Mouse (Mus musculus): ENCODE results near the gene Col4a3bp. TPM values are rescaled to one million over a fixed set of nuclear protein-coding genes. Genes with fewer than 3 reads are reported as not detected.

Gene Col4a3bp
- total and polyA plus RNA-seq, 3 experiments: 13.6 to 58.0 (median 57.5) TPM

GRCm38 (mm10) chr13:96521294-96521693 lies 21.1 kb upstream of the Col4a3bp start:
- no peak for ATAC-seq (ENCODE audit: extremely low read depth, insufficient number of reproducible peaks, low FRiP score, poor library complexity, severe bottlenecking)
- no peaks in the 10 kb centered on the region for H3K27me3 ChIP-seq (ENCODE audit: insufficient read depth, low read length)
- H3K4me1 ChIP-seq (ENCODE audit: insufficient read depth, low read depth, low read length): no peaks in the 10 kb centered on the region
- no peak for DNase-seq (ENCODE audit: low spot score)
- H3K36me3 ChIP-seq (replicated peaks): peaks cover 20% of the 10 kb centered on the region
- H3K4me3 ChIP-seq (ENCODE audit: low read depth, low read length): no peak overlapping the region
- no peak for TF ChIP-seq GATA2 (IDR thresholded peaks at IDR 0.05; ENCODE audit: borderline replicate concordance, low read depth, low read length)
- no peak for TF ChIP-seq TAL1 (conservative IDR thresholded peaks at IDR 0.05; ENCODE audit: low read depth, low read length)
- TF ChIP-seq CTCF (IDR thresholded peaks at IDR 0.05; ENCODE audit: low read depth, low read length): no peak
- no peak for TF ChIP-seq POLR2AphosphoS5 (IDR thresholded peaks at IDR 0.05; ENCODE audit: insufficient replicate concordance, low read depth, low read length)
- no peak for TF ChIP-seq GATA1 (IDR thresholded peaks at IDR 0.05; ENCODE audit: borderline replicate concordance, low read length)
- no peaks in the 10 kb centered on the region for H3K9me3 ChIP-seq (replicated peaks)

DNA sequence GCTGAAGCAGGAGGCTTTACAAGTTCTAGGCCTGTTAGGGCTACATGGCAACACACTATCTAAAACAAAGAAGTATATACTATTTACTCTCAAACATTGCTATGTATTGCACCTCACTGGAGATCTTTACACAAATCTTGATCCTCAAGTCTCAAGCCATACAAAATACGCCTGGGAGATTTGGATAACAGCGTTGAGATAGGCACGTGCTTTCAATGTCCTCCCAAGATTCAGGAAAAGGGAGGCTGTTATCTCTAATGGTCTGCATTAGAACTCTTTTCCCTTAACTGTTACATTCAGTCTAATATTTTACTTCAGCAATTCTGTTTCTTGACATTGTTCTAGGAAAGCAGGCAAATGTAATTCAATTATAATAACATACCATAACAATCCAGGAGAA lies 15.4 kb upstream of the Col4a3bp start:
- TF ChIP-seq GATA2 (IDR thresholded peaks at IDR 0.05; ENCODE audit: borderline replicate concordance, low read depth, low read length) (no peak), CTCF (IDR thresholded peaks at IDR 0.05; ENCODE audit: low read depth, low read length) (no peak), GATA1 (IDR thresholded peaks at IDR 0.05; ENCODE audit: borderline replicate concordance, low read length) (no peak), TAL1 (conservative IDR thresholded peaks at IDR 0.05; ENCODE audit: low read depth, low read length) (no peak), POLR2AphosphoS5 (IDR thresholded peaks at IDR 0.05; ENCODE audit: insufficient replicate concordance, low read depth, low read length) (no peak)
- ATAC-seq (ENCODE audit: extremely low read depth, insufficient number of reproducible peaks, low FRiP score, poor library complexity, severe bottlenecking) (no peak), DNase-seq (ENCODE audit: low spot score) (no peak)
- Histone ChIP-seq H3K9me3 (replicated peaks) (no peaks in the 10 kb centered on the region), H3K4me3 (ENCODE audit: low read depth, low read length) (no peak overlapping the region), H3K36me3 (replicated peaks) (peaks cover 29% of the 10 kb centered on the region), H3K27me3 (ENCODE audit: insufficient read depth, low read length) (no peaks in the 10 kb centered on the region), H3K4me1 (ENCODE audit: insufficient read depth, low read depth, low read length) (no peaks in the 10 kb centered on the region; the same call in 1 of the 2 replicates)

- TF ChIP-seq CTCF (IDR thresholded peaks at IDR 0.05; ENCODE audit: low read depth, low read length): no peak
- no peak for TF ChIP-seq GATA1 (IDR thresholded peaks at IDR 0.05; ENCODE audit: borderline replicate concordance, low read length)
- no peak for TF ChIP-seq POLR2AphosphoS5 (IDR thresholded peaks at IDR 0.05; ENCODE audit: insufficient replicate concordance, low read depth, low read length)
- TF ChIP-seq GATA2 (IDR thresholded peaks at IDR 0.05; ENCODE audit: borderline replicate concordance, low read depth, low read length): no peak
- TF ChIP-seq TAL1 (conservative IDR thresholded peaks at IDR 0.05; ENCODE audit: low read depth, low read length): no peak
- ATAC-seq (ENCODE audit: extremely low read depth, insufficient number of reproducible peaks, low FRiP score, poor library complexity, severe bottlenecking): no peak
- H3K36me3 ChIP-seq (replicated peaks): peaks cover 32% of the 10 kb centered on the region
These were observed 14.6 kb upstream of the Col4a3bp start for GRCm38 (mm10) chr13:96527856-96528255.

DNA sequence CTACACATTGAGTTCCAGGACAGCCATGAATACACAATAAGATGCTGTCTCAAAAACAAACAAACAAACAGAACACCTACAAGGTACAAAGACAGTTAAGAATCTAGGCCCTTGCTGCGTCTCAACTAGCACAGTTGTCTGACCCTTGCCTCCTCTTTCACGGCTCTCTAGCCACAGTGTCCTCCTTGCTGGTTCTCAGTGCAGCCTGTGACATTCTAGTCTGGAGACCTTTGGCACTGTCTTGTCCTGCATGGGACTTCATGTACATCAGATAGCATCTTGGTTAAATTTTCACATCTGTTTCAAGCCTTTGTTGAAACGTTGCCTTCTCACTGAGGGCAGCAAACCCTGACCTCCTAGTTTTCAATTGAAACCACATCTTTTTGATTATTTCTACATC lies 13.6 kb upstream of the Col4a3bp start:
- no peak for TF ChIP-seq GATA2 (IDR thresholded peaks at IDR 0.05; ENCODE audit: borderline replicate concordance, low read depth, low read length)
- no peak for TF ChIP-seq TAL1 (conservative IDR thresholded peaks at IDR 0.05; ENCODE audit: low read depth, low read length)
- TF ChIP-seq CTCF (IDR thresholded peaks at IDR 0.05; ENCODE audit: low read depth, low read length): no peak
- no peak for TF ChIP-seq POLR2AphosphoS5 (IDR thresholded peaks at IDR 0.05; ENCODE audit: insufficient replicate concordance, low read depth, low read length)
- TF ChIP-seq GATA1 (IDR thresholded peaks at IDR 0.05; ENCODE audit: borderline replicate concordance, low read length): no peak
- peaks cover 33% of the 10 kb centered on the region for H3K36me3 ChIP-seq (replicated peaks)
- no peaks in the 10 kb centered on the region; the same call in 1 of the 2 replicates for H3K4me1 ChIP-seq (ENCODE audit: insufficient read depth, low read depth, low read length)
- no peaks in the 10 kb centered on the region for H3K27me3 ChIP-seq (ENCODE audit: insufficient read depth, low read length)
- no peaks in the 10 kb centered on the region for H3K9me3 ChIP-seq (replicated peaks)
- no peak overlapping the region for H3K4me3 ChIP-seq (ENCODE audit: low read depth, low read length)
- no peak for DNase-seq (ENCODE audit: low spot score)
- ATAC-seq (ENCODE audit: extremely low read depth, insufficient number of reproducible peaks, low FRiP score, poor library complexity, severe bottlenecking): no peak

More at GRCm38 (mm10) chr13:96527856-96528255, 14.6 kb upstream of the Col4a3bp start:
- no peak overlapping the region for H3K4me3 ChIP-seq (ENCODE audit: low read depth, low read length)
- H3K9me3 ChIP-seq (replicated peaks): no peaks in the 10 kb centered on the region
- H3K4me1 ChIP-seq (ENCODE audit: insufficient read depth, low read depth, low read length): no peaks in the 10 kb centered on the region; the same call in 1 of the 2 replicates
- no peaks in the 10 kb centered on the region for H3K27me3 ChIP-seq (ENCODE audit: insufficient read depth, low read length)
- DNase-seq (ENCODE audit: low spot score): no peak

DNA sequence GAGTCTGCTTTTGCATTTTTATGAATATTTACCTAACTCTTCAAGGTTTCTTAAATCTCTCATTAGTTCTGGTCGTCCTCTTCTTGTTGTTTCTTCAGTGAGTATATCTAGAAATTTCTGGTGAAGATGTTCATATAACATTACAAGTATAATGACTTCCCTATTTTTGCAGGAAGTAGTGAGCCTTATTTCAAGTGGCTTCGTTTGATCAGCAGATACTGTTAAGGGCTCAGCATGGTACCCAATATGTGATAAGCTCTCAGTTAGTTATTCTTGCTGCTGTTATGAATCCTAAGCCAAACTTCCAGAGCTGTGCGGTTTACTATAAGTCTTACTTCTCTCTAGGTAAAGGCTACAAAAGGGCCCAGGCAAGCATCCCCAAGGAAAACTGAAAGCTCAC lies 12.9 kb upstream of the Col4a3bp start:
- Histone ChIP-seq H3K27me3 (ENCODE audit: insufficient read depth, low read length) (no peaks in the 10 kb centered on the region), H3K4me3 (ENCODE audit: low read depth, low read length) (no peak overlapping the region), H3K36me3 (replicated peaks) (peaks cover 33% of the 10 kb centered on the region), H3K4me1 (ENCODE audit: insufficient read depth, low read depth, low read length) (no peaks in the 10 kb centered on the region; the same call in 1 of the 2 replicates), H3K9me3 (replicated peaks) (no peaks in the 10 kb centered on the region)
- no peak for DNase-seq (ENCODE audit: low spot score)
- ATAC-seq (ENCODE audit: extremely low read depth, insufficient number of reproducible peaks, low FRiP score, poor library complexity, severe bottlenecking): no peak
- TF ChIP-seq TAL1 (conservative IDR thresholded peaks at IDR 0.05; ENCODE audit: low read depth, low read length) (no peak), CTCF (IDR thresholded peaks at IDR 0.05; ENCODE audit: low read depth, low read length) (no peak), GATA2 (IDR thresholded peaks at IDR 0.05; ENCODE audit: borderline replicate concordance, low read depth, low read length) (no peak), POLR2AphosphoS5 (IDR thresholded peaks at IDR 0.05; ENCODE audit: insufficient replicate concordance, low read depth, low read length) (no peak), GATA1 (IDR thresholded peaks at IDR 0.05; ENCODE audit: borderline replicate concordance, low read length) (no peak)

DNA sequence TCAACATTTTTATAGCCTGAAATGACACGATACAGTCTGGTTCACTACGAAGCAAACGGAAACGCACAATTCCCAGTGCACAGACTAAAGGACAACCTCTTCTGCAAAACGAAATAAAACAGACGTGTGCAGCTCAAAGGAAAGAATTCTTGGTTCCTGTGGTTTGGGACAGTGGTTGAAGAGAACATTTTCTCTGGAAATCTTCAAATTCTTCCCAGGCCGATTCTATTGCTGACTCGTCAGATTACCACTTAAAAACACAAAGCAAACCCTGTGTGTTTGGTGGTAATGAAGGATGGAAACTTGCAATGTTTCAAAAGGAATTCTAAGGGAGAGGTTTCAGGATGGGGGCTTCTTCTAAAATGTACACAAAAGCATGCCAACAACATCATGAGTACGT lies 12.4 kb upstream of the Col4a3bp start:
- Histone ChIP-seq H3K9me3 (replicated peaks) (no peaks in the 10 kb centered on the region), H3K4me1 (ENCODE audit: insufficient read depth, low read depth, low read length) (no peaks in the 10 kb centered on the region; the same call in 1 of the 2 replicates), H3K27me3 (ENCODE audit: insufficient read depth, low read length) (no peaks in the 10 kb centered on the region), H3K36me3 (replicated peaks) (peaks cover 33% of the 10 kb centered on the region), H3K4me3 (ENCODE audit: low read depth, low read length) (no peak overlapping the region)
- ATAC-seq (ENCODE audit: extremely low read depth, insufficient number of reproducible peaks, low FRiP score, poor library complexity, severe bottlenecking) (no peak), DNase-seq (ENCODE audit: low spot score) (no peak)
- TF ChIP-seq GATA1 (IDR thresholded peaks at IDR 0.05; ENCODE audit: borderline replicate concordance, low read length) (no peak), POLR2AphosphoS5 (IDR thresholded peaks at IDR 0.05; ENCODE audit: insufficient replicate concordance, low read depth, low read length) (no peak), CTCF (IDR thresholded peaks at IDR 0.05; ENCODE audit: low read depth, low read length) (no peak), TAL1 (conservative IDR thresholded peaks at IDR 0.05; ENCODE audit: low read depth, low read length) (no peak), GATA2 (IDR thresholded peaks at IDR 0.05; ENCODE audit: borderline replicate concordance, low read depth, low read length) (no peak)
